Mouse (Mus musculus): ENCODE results near the gene Rarres2. TPM values are rescaled to one million over a fixed set of nuclear protein-coding genes. Genes with fewer than 3 reads are reported as not detected.
A peak's percentile ranks its signal among the peaks of the same experiment; 100 is the strongest.

The Rarres2 gene
- total RNA-seq, 2 experiments from 2014 or later: 70.4 to 101 TPM

- intact Hi-C loops (cut with DNase I): loop anchor here (2.0 to 5.0 kb wide), 4 partner anchors 35 to 190 kb away; partner anchors contain the start of gene Gimap3
- no peak for DNase-seq
These were observed 9.4 kb upstream of the Rarres2 start for GRCm38 (mm10) chr6:48582037-48582436.

- intact Hi-C loops (cut with DNase I): loop anchor here (5.0 kb wide), 1 partner anchor 191 kb away; the partner anchor contains the start of gene Gimap3
These were observed 8.7 kb upstream of the Rarres2 start for GRCm38 (mm10) chr6:48581257-48581656.

GRCm38 (mm10) chr6:48579215-48579648 is 6.6 kb upstream of the Rarres2 start:
- peak in 1 of 2 experiments; percentile 47 for DNase-seq
- intact Hi-C loops (cut with DNase I): no loop called here

More at GRCm38 (mm10) chr6:48581257-48581656, 8.7 kb upstream of the Rarres2 start:
- DNase-seq: no peak

GRCm38 (mm10) chr6:48578736-48579135 is 6.1 kb upstream of the Rarres2 start:
- intact Hi-C loops (cut with DNase I): no loop called here
- no peak for DNase-seq

- DNase-seq: no peak
- intact Hi-C loops (cut with DNase I): loop anchor here (2.0 kb wide), 1 partner anchor 19 kb away; the partner anchor contains the start of gene Lrrc61
These were observed 1.4 kb upstream of the Rarres2 start for GRCm38 (mm10) chr6:48573981-48574380.

- DNase-seq: peak; percentile 47 to 49
- intact Hi-C loops (cut with DNase I): loop anchor here (2.0 kb wide), 1 partner anchor 18 kb away; the partner anchor contains the start of gene Lrrc61
These were observed 691 bp upstream of the Rarres2 start for GRCm38 (mm10) chr6:48573280-48573679.

GRCm38 (mm10) chr6:48572014-48572413 is 575 bp downstream of the Rarres2 start:
- no peak for DNase-seq
- intact Hi-C loops (cut with DNase I): loop anchor here (2.0 kb wide), 1 partner anchor 17 kb away; the partner anchor contains the start of gene Lrrc61

GRCm38 (mm10) chr6:48569065-48569807 is 3.4 kb downstream of the Rarres2 start:
- intact Hi-C loops (cut with DNase I): no loop called here
- no peak for DNase-seq

GRCm38 (mm10) chr6:48568036-48568984 is 4.3 kb downstream of the Rarres2 start:
- peak; percentile 57 to 67 for DNase-seq
- intact Hi-C loops (cut with DNase I): no loop called here

- intact Hi-C loops (cut with DNase I): no loop called here
These were observed 6.3 kb downstream of the Rarres2 start for GRCm38 (mm10) chr6:48566312-48566711.

GRCm38 (mm10) chr6:48565693-48566310 is 6.8 kb downstream of the Rarres2 start:
- intact Hi-C loops (cut with DNase I): no loop called here
- no peak for DNase-seq

More at GRCm38 (mm10) chr6:48566312-48566711, 6.3 kb downstream of the Rarres2 start:
- DNase-seq: peak; percentile 64 to 73

GRCm38 (mm10) chr6:48555956-48556355 is 16.6 kb downstream of the Rarres2 start:
- DNase-seq: no peak
- intact Hi-C loops (cut with DNase I): loop anchor here (2.0 kb wide), 1 partner anchor 17 kb away; the partner anchor contains the start of gene Rarres2

- intact Hi-C loops (cut with DNase I): loop anchor here (2.0 kb wide), 1 partner anchor 18 kb away; the partner anchor contains the start of gene Rarres2
- DNase-seq: peak in 1 of 2 experiments; percentile 43
These were observed 17.3 kb downstream of the Rarres2 start for GRCm38 (mm10) chr6:48555104-48555890.

- intact Hi-C loops (cut with DNase I): loop anchor here (2.0 kb wide), 1 partner anchor 18 kb away; the partner anchor contains the start of gene Rarres2
- DNase-seq: peak; percentile 99
These were observed 18.1 kb downstream of the Rarres2 start, which contains the start of gene Lrrc61 for GRCm38 (mm10) chr6:48554280-48555103. Gene Lrrc61 (plus strand): TSS chr6:48554796.

- intact Hi-C loops (cut with DNase I): loop anchor here (2.0 kb wide), 1 partner anchor 19 kb away; the partner anchor contains the start of gene Rarres2
- DNase-seq: no peak
These were observed 18.8 kb downstream of the Rarres2 start for GRCm38 (mm10) chr6:48553819-48554218.

- intact Hi-C loops (cut with DNase I): no loop called here
- DNase-seq: no peak
These were observed 19.7 kb downstream of the Rarres2 start for GRCm38 (mm10) chr6:48552918-48553317.

GRCm38 (mm10) chr6:48548314-48548713 is 24.3 kb downstream of the Rarres2 start:
- intact Hi-C loops (cut with DNase I): no loop called here
- no peak for DNase-seq

- DNase-seq: no peak
These were observed 25.7 kb downstream of the Rarres2 start for GRCm38 (mm10) chr6:48546858-48547257.

More at GRCm38 (mm10) chr6:48546858-48547257, 25.7 kb downstream of the Rarres2 start:
- intact Hi-C loops (cut with DNase I): loop anchor here (2.0 kb wide), 2 partner anchors 36 to 96 kb away; no protein-coding TSS in a partner anchor

All from heart, postnatal 36 days (tissue).